Mouse (Mus musculus) spleen, adult 2 months (tissue): ENCODE measurements around the gene Sfxn3. TPM values are rescaled to one million over a fixed set of nuclear protein-coding genes. Genes with fewer than 3 reads are reported as not detected.

Experiments used
- DNase-seq, 2 experiments: peaks; one replicate each; pipeline versions ENCODE4 v3.0.0 to v3.0.0-alpha.2; 2012 to 2021; ENCODE audit warnings: low spot score in 2 of 2, low read depth in 1 of 2
- H3K27ac ChIP-seq: fragments of 200-500 bp; 2 replicates; pipeline ENCODE4 v1.5.1; 2012; ENCODE audit warnings: low read length, inconsistent platforms; ENCODE audit not compliant: insufficient read depth
- H3K27me3 ChIP-seq: fragments of 200-500 bp; 2 replicates; pipeline ENCODE4 v1.6.1; 2012; ENCODE audit warnings: mild to moderate bottlenecking, moderate library complexity, low read length, inconsistent platforms; ENCODE audit not compliant: control insufficient read depth, insufficient read depth
- H3K36me3 ChIP-seq: fragments of 200-500 bp; 2 replicates; pipeline ENCODE4 v1.6.1; 2012; ENCODE audit warnings: mild to moderate bottlenecking, low read length, inconsistent platforms; ENCODE audit not compliant: control insufficient read depth, insufficient read depth
- H3K4me1 ChIP-seq: fragments of 200-500 bp; 2 replicates; pipeline ENCODE4 v1.6.1; 2011; ENCODE audit warnings: inconsistent platforms; ENCODE audit not compliant: control insufficient read depth, insufficient read depth, insufficient read length
- H3K4me3 ChIP-seq: fragments of 200-500 bp; 2 replicates; pipeline ENCODE4 v1.5.1; 2011; ENCODE audit warnings: mild to moderate bottlenecking, inconsistent platforms; ENCODE audit not compliant: insufficient read depth, insufficient read length; ENCODE audit errors: extremely low read depth
- CTCF ChIP-seq: fragments of 200-500 bp; IDR thresholded peaks from 2 replicates; pipeline ENCODE4 v1.5.1; 2011; ENCODE audit warnings: mild to moderate bottlenecking, inconsistent platforms; ENCODE audit not compliant: insufficient read depth, insufficient read length, insufficient replicate concordance; ENCODE audit errors: extremely low read depth
- POLR2A ChIP-seq: fragments of 200-500 bp; IDR thresholded peaks from 2 replicates; pipeline ENCODE4 v1.6.1; 2011; ENCODE audit warnings: low read depth, low read length, inconsistent platforms
- WGBS: fragments of 180-500 bp; shearing (Covaris S2); methylation state at CpG from one replicate; pipeline ENCODE4 v1.1.7; 2018; 5-methylcytosine and 5-hydroxymethylcytosine counted together
- polyA plus RNA-seq: library from polyadenylated mRNA; depleted of rRNA; stranded (reverse); fragments of >200 nt; gene quantifications from 2 replicates; pipeline ENCODE4 v1.2.3, GENCODE M21; 2012

Sfxn3 gene
- polyA plus RNA-seq, 1 experiment = 23.9 TPM

- peak within 1 kb of the TSS; percentile 69 for H3K4me3 ChIP-seq
- H3K4me1 ChIP-seq = peaks cover 15% of the 10 kb centered on the region; the same call in 1 of the 2 replicates
- DNase-seq = no peak
- peaks cover 3% of the 10 kb centered on the region; the same call in 1 of the 2 replicates for H3K36me3 ChIP-seq
- H3K27me3 ChIP-seq = peaks cover 11% of the 10 kb centered on the region
- H3K27ac ChIP-seq = peak within 1 kb of the TSS; percentile 55; the same call in 1 of the 2 replicates
- no peak for TF ChIP-seq POLR2A
- TF ChIP-seq CTCF = no peak
- 12% methylated on average over 10 of the region's 10 CpGs for WGBS
Observed at GRCm38 (mm10) chr19:45014335-45014971, 32.9 kb upstream of the Sfxn3 start, which contains the start of gene Lzts2. Lzts2 (plus strand) TSS chr19:45014414.

- peak overlapping the region; percentile 69 for H3K4me3 ChIP-seq
- no peak for DNase-seq
- 2% methylated on average over 25 of the region's 25 CpGs for whole genome bisulfite sequencing
- H3K4me1 ChIP-seq = peaks cover 15% of the 10 kb centered on the region; the same call in 1 of the 2 replicates
- peak overlapping the region; percentile 55; the same call in 1 of the 2 replicates for H3K27ac ChIP-seq
- peaks cover 11% of the 10 kb centered on the region for H3K27me3 ChIP-seq
- H3K36me3 ChIP-seq = peaks cover 2% of the 10 kb centered on the region; the same call in 1 of the 2 replicates
- no peak for TF ChIP-seq CTCF
- no peak for TF ChIP-seq POLR2A
Observed at GRCm38 (mm10) chr19:45014981-45015402, 32.3 kb upstream of the Sfxn3 start.

- peak overlapping the region; percentile 55 for H3K27ac ChIP-seq
Observed at GRCm38 (mm10) chr19:45015518-45016281, 31.6 kb upstream of the Sfxn3 start.

GRCm38 (mm10) chr19:45016341-45017215, 30.7 kb upstream of the Sfxn3 start:
- TF ChIP-seq POLR2A (no peak), CTCF (no peak)
- H3K4me1 ChIP-seq = peaks cover 15% of the 10 kb centered on the region; the same call in 1 of the 2 replicates
- H3K36me3 ChIP-seq = no peaks in the 10 kb centered on the region; the same call in 1 of the 2 replicates
- WGBS = 4% methylated on average over 18 of the region's 18 CpGs
- no peak for DNase-seq
- H3K27me3 ChIP-seq = peaks cover 11% of the 10 kb centered on the region
- peak overlapping the region; percentile 69; the same call in 1 of the 2 replicates for H3K4me3 ChIP-seq
- H3K27ac ChIP-seq = peak overlapping the region; percentile 58; the same call in 1 of the 2 replicates

More at GRCm38 (mm10) chr19:45015518-45016281, 31.6 kb upstream of the Sfxn3 start:
- peak overlapping the region; percentile 69 for H3K4me3 ChIP-seq
- TF ChIP-seq CTCF = no peak
- peaks cover 15% of the 10 kb centered on the region; the same call in 1 of the 2 replicates for H3K4me1 ChIP-seq
- DNase-seq = peak in 1 of 2 experiments; percentile 63
- WGBS = under 1% methylated on average over 31 of the region's 34 CpGs
- H3K27me3 ChIP-seq = peaks cover 11% of the 10 kb centered on the region
- no peaks in the 10 kb centered on the region; the same call in 1 of the 2 replicates for H3K36me3 ChIP-seq

- DNase-seq = peak in 1 of 2 experiments; percentile 17
- H3K36me3 ChIP-seq = no peaks in the 10 kb centered on the region
- 0% methylated on average over 16 of the region's 27 CpGs for WGBS
- peaks cover 11% of the 10 kb centered on the region for H3K27me3 ChIP-seq
- peaks cover 15% of the 10 kb centered on the region; the same call in 1 of the 2 replicates for H3K4me1 ChIP-seq
- H3K27ac ChIP-seq = peak overlapping the region; percentile 58
- peak overlapping the region; percentile 54 for H3K4me3 ChIP-seq
- TF ChIP-seq POLR2A (no peak), CTCF (no peak)
Observed at GRCm38 (mm10) chr19:45017216-45017771, 30.0 kb upstream of the Sfxn3 start.

- TF ChIP-seq CTCF (no peak), POLR2A (no peak)
- H3K4me3 ChIP-seq = peak overlapping the region; percentile 54
- no peaks in the 10 kb centered on the region for H3K36me3 ChIP-seq
- peak overlapping the region; percentile 58; the same call in 1 of the 2 replicates for H3K27ac ChIP-seq
- peak in 1 of 2 experiments; percentile 26 for DNase-seq
- peaks cover 15% of the 10 kb centered on the region; the same call in 1 of the 2 replicates for H3K4me1 ChIP-seq
- 2% methylated on average over 43 of the region's 48 CpGs for WGBS
- H3K27me3 ChIP-seq = peaks cover 11% of the 10 kb centered on the region
Observed at GRCm38 (mm10) chr19:45017909-45018308, 29.4 kb upstream of the Sfxn3 start.
